Mouse (Mus musculus) C2C12 (cell line): ENCODE data around the gene Tubb5.
A peak's percentile ranks its signal among the peaks of the same experiment; 100 is the strongest.

ENCODE experiments used
- CEBPB ChIP-seq: IDR thresholded peaks from one replicate; pipeline ENCODE4 v1.6.1; 2011; ENCODE audit warnings: low read depth, mild to moderate bottlenecking, control low read depth, moderate library complexity
- CTCF ChIP-seq: IDR thresholded peaks from one replicate; pipeline ENCODE4 v1.5.1; 2011; ENCODE audit not compliant: control insufficient read depth, insufficient read depth, insufficient read length
- FOSL1 ChIP-seq: IDR thresholded peaks from one replicate; pipeline ENCODE4 v1.8.0; 2011; ENCODE audit warnings: mild to moderate bottlenecking, low read length; ENCODE audit not compliant: poor library complexity, insufficient read depth, severe bottlenecking
- MAX ChIP-seq: IDR thresholded peaks from one replicate; pipeline ENCODE4 v1.6.1; 2011; ENCODE audit warnings: mild to moderate bottlenecking, control low read depth
- MYOD1 ChIP-seq: IDR thresholded peaks from one replicate; pipeline ENCODE4 v1.6.1; 2011; ENCODE audit warnings: low read depth; ENCODE audit not compliant: control insufficient read depth, insufficient read length
- MYOG ChIP-seq: IDR thresholded peaks from one replicate; pipeline ENCODE4 v1.6.1; 2011; ENCODE audit not compliant: control insufficient read depth, insufficient read length; ENCODE audit errors: extremely low read depth
- USF1 ChIP-seq: IDR thresholded peaks from one replicate; pipeline ENCODE4 v1.6.1; 2011; ENCODE audit warnings: low read depth, mild to moderate bottlenecking, control low read depth, moderate library complexity

- TF ChIP-seq MYOG (no peak), CTCF (no peak), MAX (peak; percentile 51), USF1 (peak; percentile 96), CEBPB (no peak), MYOD1 (no peak), FOSL1 (no peak)
These were observed at the start of gene Tubb5 for GRCm38 (mm10) chr17:35838122-35838544.
